Mouse (Mus musculus): ENCODE measurements at regions not wholly inside any gene's neighbourhood (a gene's known extent, or its start where the extent isn't known, plus 50 kb on each side); places are given as distances from the start of the nearest gene placed in this dataset.

- TF ChIP-seq CTCF (IDR thresholded peaks at IDR 0.05; ENCODE audit: low read depth, low read length) (no peak), POLR2A (IDR thresholded peaks at IDR 0.05; ENCODE audit: borderline replicate concordance, low read depth, low read length) (no peak)
Measured at GRCm38 (mm10) chr3:147967261-147967660, 1023.1 kb downstream of the Adgrl2 start.
